Mouse (Mus musculus): ENCODE measurements at regions not wholly inside any gene's neighbourhood (a gene's known extent, or its start where the extent isn't known, plus 50 kb on each side); places are given as distances from the start of the nearest gene placed in this dataset.
"Not testable (repeated sequence)": the region's sequence is repeated elsewhere in the genome, so short reads cannot be mapped to it uniquely, and the experiment has no call there.

- no peak for DNase-seq (ENCODE audit: low spot score in 2 of 2)
Observed at GRCm38 (mm10) chr14:82299222-82299621, 2144.1 kb upstream of the Pcdh17 start.

- DNase-seq (ENCODE audit: low spot score in 2 of 2): peak; percentile 8 to 41
Observed at GRCm38 (mm10) chr14:82313491-82313890, 2129.9 kb upstream of the Pcdh17 start.

GRCm38 (mm10) chr14:82334841-82335240 is 2108.5 kb upstream of the Pcdh17 start:
- DNase-seq (ENCODE audit: low spot score in 2 of 2): not testable (repeated sequence)

Measured in heart, adult 9 months (tissue).